Mouse (Mus musculus) urinary bladder, adult 18-20 months (tissue): ENCODE data around the gene Slc25a16.
"Not testable (repeated sequence)": the region's sequence is repeated elsewhere in the genome, so short reads cannot be mapped to it uniquely, and the experiment has no call there.

ENCODE experiments used
- DNase-seq, 2 experiments: peaks; one replicate each; pipeline ENCODE4 v3.0.0; 2022; ENCODE audit warnings: low spot score in 2 of 2, mixed read lengths in 2 of 2

The Slc25a16 gene

DNA sequence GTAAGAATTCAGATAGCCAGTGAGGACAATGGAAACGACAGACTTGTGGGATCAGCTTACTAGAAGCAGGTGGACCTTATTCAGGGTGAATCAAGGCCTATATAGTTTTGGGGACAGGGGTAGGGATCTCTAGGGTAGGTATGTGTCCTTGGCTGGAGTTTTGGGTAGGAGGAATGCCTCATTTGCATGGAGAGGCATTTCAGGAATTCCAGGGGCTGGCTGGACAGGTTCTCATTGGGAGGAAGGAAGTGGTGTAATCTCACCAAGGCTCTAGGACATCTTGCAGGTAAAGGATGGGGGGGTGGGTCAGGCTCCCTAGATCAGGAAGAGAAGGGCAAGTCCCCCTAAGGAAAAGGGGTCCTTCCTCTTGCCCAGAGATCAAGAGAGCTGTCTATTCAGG is 17.6 kb upstream of the Slc25a16 start:
- DNase-seq = no peak

GRCm38 (mm10) chr10:62906336-62906735 is 14.1 kb upstream of the Slc25a16 start:
- DNase-seq = no peak

GRCm38 (mm10) chr10:62908896-62909295 is 11.5 kb upstream of the Slc25a16 start, which contains the start of gene Tet1:
Gene Tet1 (minus strand): TSS chr10:62908996.
- DNase-seq = not testable (repeated sequence)

- no peak for DNase-seq
These were observed 9.3 kb upstream of the Slc25a16 start for GRCm38 (mm10) chr10:62911120-62911519.

DNA sequence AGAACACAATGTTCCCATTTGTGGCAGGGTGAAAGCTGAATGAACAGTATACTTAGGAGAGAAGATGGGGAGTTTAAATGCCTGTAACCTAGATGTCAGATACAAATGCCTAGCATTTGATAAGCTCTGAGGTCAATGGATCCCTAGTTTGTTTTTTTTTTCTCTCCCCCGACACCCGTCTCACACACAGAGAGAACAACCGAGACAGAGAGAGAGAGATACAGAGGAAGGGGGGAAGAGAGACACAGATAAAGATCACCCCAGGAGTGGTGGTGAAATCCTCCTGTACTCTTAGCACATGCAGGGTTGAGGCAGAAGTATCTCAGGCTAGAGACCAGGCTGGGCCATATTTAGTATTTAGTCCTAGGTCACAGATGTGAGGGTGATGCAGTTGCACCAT is 1.4 kb upstream of the Slc25a16 start:
- no peak for DNase-seq

- no peak for DNase-seq
These were observed 328 bp downstream of the Slc25a16 start for GRCm38 (mm10) chr10:62920766-62921156.

- DNase-seq = no peak
These were observed 3.7 kb downstream of the Slc25a16 start for GRCm38 (mm10) chr10:62924096-62924635.

DNA sequence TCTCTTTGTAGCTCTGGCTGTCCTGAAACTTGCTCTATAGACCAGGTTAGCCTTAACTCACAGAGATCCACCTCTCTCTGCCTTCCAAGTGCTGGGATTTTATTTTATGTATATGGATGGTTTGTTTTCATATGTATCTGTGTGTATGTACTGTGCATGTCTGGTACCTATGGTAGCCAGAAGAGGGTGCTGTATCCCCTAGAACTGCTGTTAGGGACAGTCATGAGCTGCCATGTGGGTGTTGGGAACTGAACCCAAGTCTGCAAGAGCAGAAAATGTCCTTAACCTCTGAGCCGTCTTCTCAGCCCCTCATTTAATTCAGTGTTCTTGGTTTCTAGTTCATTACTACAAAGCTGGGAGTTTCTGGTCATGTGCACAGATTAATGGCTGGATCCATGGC is 11.9 kb downstream of the Slc25a16 start:
- no peak for DNase-seq

GRCm38 (mm10) chr10:62944975-62945580 is 24.6 kb downstream of the Slc25a16 start:
- no peak for DNase-seq

DNA sequence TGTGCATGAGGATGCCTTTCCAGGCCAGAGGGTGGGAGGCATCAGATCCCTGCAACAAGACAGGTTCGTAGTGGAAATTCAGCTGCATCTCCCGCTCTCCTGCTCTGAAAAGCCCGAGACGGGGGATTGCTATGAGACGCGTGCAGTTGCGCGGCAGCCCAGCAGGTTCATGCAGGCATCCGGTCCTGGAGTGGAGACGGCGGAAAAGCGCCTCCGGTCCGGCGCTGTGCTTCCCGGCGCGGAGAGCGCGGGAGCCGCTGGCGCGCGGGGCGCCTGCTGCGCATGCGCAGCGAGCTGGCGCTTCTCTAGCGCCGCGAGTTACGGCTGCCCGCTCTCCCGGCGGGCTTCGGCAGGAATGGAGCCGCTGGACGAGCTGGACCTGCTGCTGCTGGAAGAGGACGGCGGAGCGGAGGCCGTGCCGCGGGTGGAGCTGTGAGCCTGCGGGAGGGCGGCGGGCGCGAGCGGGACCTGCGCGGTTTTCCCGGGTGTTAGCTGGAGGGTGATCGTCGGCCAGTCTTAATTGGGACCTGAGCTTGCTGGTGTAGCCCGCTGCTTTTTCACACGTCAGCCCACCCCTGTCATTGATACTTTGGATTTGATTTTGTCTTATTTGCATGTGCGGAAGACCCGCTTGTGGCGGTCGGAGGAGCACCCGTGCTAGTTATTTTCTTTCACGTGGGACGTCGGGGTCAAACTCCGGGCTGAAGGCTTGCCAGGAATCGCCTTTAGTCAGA is 26.5 kb downstream of the Slc25a16 start, which contains the start of gene Dna2:
Gene Dna2 (plus strand): TSS at position 289 of the 734 bp plus-strand sequence.
- DNase-seq = peak; percentile 54 to 60

DNA sequence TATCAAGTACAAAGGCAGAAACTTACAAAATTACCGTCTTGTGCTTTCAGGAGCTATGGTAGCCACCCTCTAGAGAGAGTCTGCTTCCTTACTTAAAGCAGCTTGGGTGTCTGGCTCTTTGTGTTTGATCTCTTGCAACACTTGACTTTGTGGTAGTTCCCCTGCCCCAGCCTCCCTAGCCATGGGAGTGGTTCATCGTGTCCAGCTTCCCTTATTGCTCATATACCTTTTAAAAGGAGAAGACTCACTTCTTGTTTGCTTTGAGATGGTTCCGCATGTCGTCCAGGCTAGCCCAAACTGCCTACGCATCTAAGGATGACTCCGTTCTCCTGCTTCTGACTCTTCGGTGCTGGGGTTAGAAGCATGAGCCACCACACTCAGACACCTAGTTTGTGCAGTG is 28.1 kb downstream of the Slc25a16 start:
- DNase-seq = no peak

DNA sequence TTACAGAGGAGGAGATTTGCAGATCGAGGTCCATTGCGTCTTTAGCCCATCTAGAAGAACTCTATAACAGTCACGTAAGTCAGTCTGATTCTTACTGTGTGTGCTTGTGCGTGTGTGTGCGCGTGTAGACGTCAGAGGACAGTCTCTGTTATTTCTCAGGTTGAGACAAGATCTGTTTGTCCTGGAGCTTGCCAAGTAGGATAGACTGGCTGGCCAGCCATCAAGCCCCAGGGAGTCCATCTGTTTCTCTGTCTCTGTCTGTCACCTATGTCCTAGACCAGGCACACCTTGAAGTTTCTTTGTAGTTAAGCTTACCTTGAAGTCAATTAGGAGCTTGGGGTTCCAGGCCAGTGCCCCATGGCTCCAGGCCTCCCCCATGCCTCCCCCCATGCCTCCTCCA is 43.5 kb downstream of the Slc25a16 start:
- DNase-seq = no peak

- no peak for DNase-seq
These were observed 45.4 kb downstream of the Slc25a16 start for GRCm38 (mm10) chr10:62965796-62966195.

- no peak for DNase-seq
These were observed 45.9 kb downstream of the Slc25a16 start for GRCm38 (mm10) chr10:62966291-62966690.

DNA sequence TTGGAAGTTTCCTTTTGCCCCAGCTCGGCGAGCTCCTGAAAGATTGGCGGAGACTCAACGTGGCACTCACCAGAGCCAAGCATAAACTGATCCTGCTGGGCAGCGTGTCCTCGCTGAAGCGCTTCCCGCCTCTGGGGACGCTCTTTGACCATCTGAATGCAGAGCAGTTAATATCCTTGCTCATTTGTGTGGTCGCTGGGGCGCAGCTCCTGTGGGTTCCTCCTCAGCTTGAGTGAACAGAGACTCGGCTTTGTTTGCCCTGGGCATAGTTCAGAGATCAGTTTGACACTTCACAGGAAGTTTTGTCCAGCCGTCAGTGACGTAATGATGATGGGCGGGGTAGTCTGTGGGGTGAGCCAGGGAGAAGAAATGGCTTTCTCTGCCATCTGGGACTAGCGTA is 51.4 kb downstream of the Slc25a16 start:
- no peak for DNase-seq

DNA sequence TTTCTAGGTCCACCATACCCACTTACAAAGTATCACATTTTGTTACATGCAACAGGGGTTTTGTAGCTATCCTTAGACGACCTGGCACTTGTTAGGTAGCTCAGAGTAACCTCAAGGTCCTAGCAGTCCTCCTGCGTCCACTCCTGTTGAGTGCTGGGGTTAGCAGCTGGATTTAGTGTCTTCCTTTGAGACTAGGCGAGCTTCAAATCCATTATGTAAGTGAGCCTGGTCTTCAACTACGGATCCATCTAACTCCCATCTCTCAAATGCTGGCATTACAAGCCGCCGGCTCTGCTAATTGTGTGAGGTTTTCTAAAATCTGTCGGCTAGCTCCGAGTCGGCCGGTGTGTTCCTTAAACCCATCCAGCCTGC is 59.2 kb downstream of the Slc25a16 start:
- no peak for DNase-seq

GRCm38 (mm10) chr10:62980039-62980954 is 59.9 kb downstream of the Slc25a16 start, which contains the start of gene Rufy2:
Gene Rufy2 (plus strand): TSS chr10:62980223.
- peak; percentile 55 to 68 for DNase-seq

- no peak for DNase-seq
These were observed 63.6 kb downstream of the Slc25a16 start for GRCm38 (mm10) chr10:62984072-62984471.

DNA sequence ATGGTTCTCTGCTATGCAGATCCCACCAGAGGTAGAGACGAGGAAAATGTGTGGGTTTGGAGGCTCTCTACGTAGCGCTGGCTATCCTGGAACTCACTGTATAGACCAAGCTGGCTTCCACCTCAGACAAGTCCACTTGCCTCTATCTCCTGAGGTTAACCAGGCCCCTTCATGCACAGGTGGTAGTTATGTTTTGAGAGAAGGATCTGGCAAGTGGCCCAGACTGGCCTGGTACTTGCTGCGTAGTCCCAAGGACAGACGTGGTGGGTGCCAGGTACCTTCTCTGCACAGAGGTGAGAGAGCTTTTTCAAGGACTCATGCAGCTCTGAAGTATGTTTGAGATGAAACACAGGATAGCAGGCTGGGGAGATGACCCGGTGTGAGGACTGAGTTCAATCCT is 64.1 kb downstream of the Slc25a16 start:
- DNase-seq = no peak

- DNase-seq = no peak
These were observed 66.9 kb downstream of the Slc25a16 start for GRCm38 (mm10) chr10:62987341-62987740.

GRCm38 (mm10) chr10:62990636-62991035 is 70.2 kb downstream of the Slc25a16 start:
- DNase-seq = no peak

DNA sequence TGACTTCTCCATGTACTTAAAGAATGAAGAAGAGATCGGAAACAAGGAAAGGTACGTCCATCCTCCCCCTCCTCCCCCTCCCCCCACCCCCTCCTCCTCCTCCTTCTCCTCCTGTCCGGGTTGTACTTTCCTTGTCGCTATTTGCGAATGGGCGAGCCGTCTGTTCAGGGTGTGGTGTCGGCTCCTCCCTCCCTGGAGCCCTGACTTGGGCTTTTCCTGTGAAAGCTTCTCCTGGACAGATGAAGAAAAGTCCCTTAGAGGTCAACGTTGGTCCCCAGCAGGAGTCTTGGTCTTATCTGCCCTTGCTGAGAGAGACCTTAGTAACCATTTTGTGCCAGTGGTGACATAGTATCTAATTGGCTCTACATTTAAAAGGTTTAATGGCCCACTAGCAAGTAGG is 73.6 kb downstream of the Slc25a16 start:
- no peak for DNase-seq
